Mouse (Mus musculus) embryonic facial prominence, embryonic 10.5 days (tissue): ENCODE measurements at regions not wholly inside any gene's neighbourhood (a gene's known extent, or its start where the extent isn't known, plus 50 kb on each side); places are given as distances from the start of the nearest gene placed in this dataset.

Source experiments
- DNase-seq: peaks from one replicate; pipeline ENCODE4 v3.0.0-alpha.2; 2017; ENCODE audit warnings: low spot score
- H3K27ac ChIP-seq: fragments of 300-500 bp; sonication (generic); replicated peaks from 2 replicates; pipeline ENCODE4 v1.5.1; 2016; ENCODE audit warnings: mild to moderate bottlenecking
- H3K27me3 ChIP-seq: fragments of 300-500 bp; sonication (generic); replicated peaks from 2 replicates; pipeline ENCODE4 v1.6.1; 2016; ENCODE audit warnings: low read depth, mild to moderate bottlenecking; ENCODE audit not compliant: poor library complexity, severe bottlenecking
- H3K36me3 ChIP-seq: fragments of 300-500 bp; sonication (generic); replicated peaks from 2 replicates; pipeline ENCODE4 v1.6.1; 2016; ENCODE audit warnings: mild to moderate bottlenecking, moderate library complexity
- H3K4me1 ChIP-seq: fragments of 300-500 bp; sonication (generic); 2 replicates; pipeline ENCODE4 v1.6.1; 2016
- H3K4me3 ChIP-seq: fragments of 300-500 bp; sonication (generic); 2 replicates; pipeline ENCODE4 v1.5.1; 2016; ENCODE audit warnings: mild to moderate bottlenecking, moderate library complexity
- H3K9me3 ChIP-seq: fragments of 300-500 bp; sonication (generic); 2 replicates; pipeline ENCODE4 v1.6.1; 2016; ENCODE audit warnings: mild to moderate bottlenecking
- WGBS: fragments of 180-500 bp; shearing (Covaris S2); methylation state at CpG from one replicate; pipeline ENCODE4 v1.1.7; 2016; 5-methylcytosine and 5-hydroxymethylcytosine counted together

GRCm38 (mm10) chr4:53270433-53270832, 110.7 kb upstream of the Abca1 start:
- no peaks in the 10 kb centered on the region for H3K36me3 ChIP-seq
- peaks cover 5% of the 10 kb centered on the region for H3K4me1 ChIP-seq
- DNase-seq, result no peak
- H3K27ac ChIP-seq, result 0 out of 2 replicates have a peak overlapping the region, but pooled peaks have one; percentile 10
- H3K4me3 ChIP-seq, result no peak overlapping the region
- 85% methylated on average over 10 of the region's 10 CpGs for WGBS
- H3K9me3 ChIP-seq, result 0 out of 2 replicates have a peak, but pooled peaks cover 3% of the 10 kb centered on the region
- H3K27me3 ChIP-seq, result no peaks in the 10 kb centered on the region

GRCm38 (mm10) chr4:53269999-53270398, 110.3 kb upstream of the Abca1 start:
- 0 out of 2 replicates have a peak, but pooled peaks cover 3% of the 10 kb centered on the region for H3K9me3 ChIP-seq
- no peaks in the 10 kb centered on the region for H3K36me3 ChIP-seq
- H3K27ac ChIP-seq, result no peak overlapping the region
- H3K4me3 ChIP-seq, result no peak overlapping the region
- 91% methylated on average over 5 of the region's 5 CpGs for WGBS
- no peak for DNase-seq
- H3K4me1 ChIP-seq, result peaks cover 5% of the 10 kb centered on the region
- no peaks in the 10 kb centered on the region for H3K27me3 ChIP-seq

GRCm38 (mm10) chr4:53269251-53269842, 109.7 kb upstream of the Abca1 start:
- 87% methylated on average over 5 of the region's 5 CpGs for WGBS
- no peak overlapping the region for H3K4me3 ChIP-seq
- H3K27ac ChIP-seq, result no peak overlapping the region

GRCm38 (mm10) chr4:53264901-53265300, 105.2 kb upstream of the Abca1 start:
- 83% methylated on average over 5 of the region's 5 CpGs for WGBS
- Histone ChIP-seq H3K27ac (no peak overlapping the region), H3K4me3 (no peak overlapping the region), H3K36me3 (no peaks in the 10 kb centered on the region), H3K27me3 (no peaks in the 10 kb centered on the region), H3K4me1 (peaks cover 8% of the 10 kb centered on the region; the same call in 1 of the 2 replicates), H3K9me3 (0 out of 2 replicates have a peak, but pooled peaks cover 3% of the 10 kb centered on the region)
- no peak for DNase-seq

More at GRCm38 (mm10) chr4:53269251-53269842, 109.7 kb upstream of the Abca1 start:
- DNase-seq, result no peak
- no peaks in the 10 kb centered on the region for H3K36me3 ChIP-seq
- 0 out of 2 replicates have a peak, but pooled peaks cover 3% of the 10 kb centered on the region for H3K9me3 ChIP-seq
- H3K4me1 ChIP-seq, result peaks cover 5% of the 10 kb centered on the region
- no peaks in the 10 kb centered on the region for H3K27me3 ChIP-seq

GRCm38 (mm10) chr4:53264501-53264900, 104.8 kb upstream of the Abca1 start:
- H3K9me3 ChIP-seq, result 0 out of 2 replicates have a peak, but pooled peaks cover 3% of the 10 kb centered on the region
- H3K36me3 ChIP-seq, result no peaks in the 10 kb centered on the region
- H3K27me3 ChIP-seq, result no peaks in the 10 kb centered on the region
- no peak for DNase-seq
- no peak overlapping the region for H3K27ac ChIP-seq
- peaks cover 8% of the 10 kb centered on the region; the same call in 1 of the 2 replicates for H3K4me1 ChIP-seq
- 82% methylated on average over 2 of the region's 2 CpGs for WGBS
- no peak overlapping the region for H3K4me3 ChIP-seq

GRCm38 (mm10) chr4:53263776-53264175, 104.1 kb upstream of the Abca1 start:
- peak; percentile 21 for DNase-seq
- WGBS, result 76% methylated on average over 13 of the region's 13 CpGs

GRCm38 (mm10) chr4:53262466-53262865, 102.8 kb upstream of the Abca1 start:
- DNase-seq, result no peak
- Histone ChIP-seq H3K27me3 (no peaks in the 10 kb centered on the region), H3K27ac (no peak overlapping the region), H3K36me3 (no peaks in the 10 kb centered on the region), H3K4me3 (no peak overlapping the region), H3K9me3 (no peaks in the 10 kb centered on the region), H3K4me1 (peaks cover 8% of the 10 kb centered on the region; the same call in 1 of the 2 replicates)
- WGBS, result 87% methylated on average over 5 of the region's 5 CpGs

More at GRCm38 (mm10) chr4:53263776-53264175, 104.1 kb upstream of the Abca1 start:
- Histone ChIP-seq H3K36me3 (no peaks in the 10 kb centered on the region), H3K9me3 (0 out of 2 replicates have a peak, but pooled peaks cover 3% of the 10 kb centered on the region), H3K27me3 (no peaks in the 10 kb centered on the region), H3K4me1 (peaks cover 8% of the 10 kb centered on the region; the same call in 1 of the 2 replicates), H3K27ac (no peak overlapping the region), H3K4me3 (no peak overlapping the region)

- 83% methylated on average over 6 of the region's 6 CpGs for WGBS
These were observed 102.0 kb upstream of the Abca1 start for GRCm38 (mm10) chr4:53261556-53262140.

GRCm38 (mm10) chr4:53258975-53259374, 99.3 kb upstream of the Abca1 start:
- Histone ChIP-seq H3K9me3 (no peaks in the 10 kb centered on the region), H3K27me3 (no peaks in the 10 kb centered on the region), H3K36me3 (no peaks in the 10 kb centered on the region), H3K4me1 (peaks cover 5% of the 10 kb centered on the region; the same call in 1 of the 2 replicates), H3K4me3 (no peak overlapping the region), H3K27ac (no peak overlapping the region)
- 93% methylated on average over 6 of the region's 6 CpGs for WGBS
- no peak for DNase-seq

More at GRCm38 (mm10) chr4:53261556-53262140, 102.0 kb upstream of the Abca1 start:
- Histone ChIP-seq H3K36me3 (no peaks in the 10 kb centered on the region), H3K9me3 (no peaks in the 10 kb centered on the region), H3K27me3 (no peaks in the 10 kb centered on the region), H3K4me3 (no peak overlapping the region), H3K27ac (no peak overlapping the region), H3K4me1 (peaks cover 8% of the 10 kb centered on the region; the same call in 1 of the 2 replicates)
- no peak for DNase-seq

GRCm38 (mm10) chr4:53256996-53257395, 97.3 kb upstream of the Abca1 start:
- Histone ChIP-seq H3K27me3 (no peaks in the 10 kb centered on the region), H3K36me3 (no peaks in the 10 kb centered on the region), H3K9me3 (no peaks in the 10 kb centered on the region), H3K4me1 (no peaks in the 10 kb centered on the region), H3K27ac (no peak overlapping the region), H3K4me3 (no peak overlapping the region)
- no peak for DNase-seq
- WGBS, result 85% methylated on average over 5 of the region's 5 CpGs

GRCm38 (mm10) chr4:53254483-53254882, 94.8 kb upstream of the Abca1 start:
- Histone ChIP-seq H3K27ac (no peak overlapping the region), H3K9me3 (no peaks in the 10 kb centered on the region), H3K4me3 (no peak overlapping the region), H3K4me1 (no peaks in the 10 kb centered on the region), H3K36me3 (no peaks in the 10 kb centered on the region), H3K27me3 (no peaks in the 10 kb centered on the region)
- no peak for DNase-seq
- WGBS, result 89% methylated on average over 6 of the region's 6 CpGs

GRCm38 (mm10) chr4:53253680-53254079, 94.0 kb upstream of the Abca1 start:
- Histone ChIP-seq H3K4me3 (no peak overlapping the region), H3K9me3 (no peaks in the 10 kb centered on the region), H3K27ac (no peak overlapping the region), H3K36me3 (no peaks in the 10 kb centered on the region), H3K4me1 (no peaks in the 10 kb centered on the region), H3K27me3 (no peaks in the 10 kb centered on the region)
- WGBS, result 68% methylated on average over 4 of the region's 4 CpGs
- no peak for DNase-seq

- no peak overlapping the region for H3K27ac ChIP-seq
- H3K36me3 ChIP-seq, result no peaks in the 10 kb centered on the region
- 0 out of 2 replicates have a peak, but pooled peaks cover 3% of the 10 kb centered on the region for H3K4me1 ChIP-seq
- DNase-seq, result no peak
- no peaks in the 10 kb centered on the region for H3K9me3 ChIP-seq
- no peak overlapping the region for H3K4me3 ChIP-seq
- 94% methylated on average over 3 of the region's 3 CpGs for WGBS
- no peaks in the 10 kb centered on the region for H3K27me3 ChIP-seq
These were observed 90.6 kb upstream of the Abca1 start for GRCm38 (mm10) chr4:53250325-53250724.
